Mouse (Mus musculus): ENCODE data around the gene Slc8a2.

The Slc8a2 gene

GRCm38 (mm10) chr7:16129421-16129845, at the start of gene Slc8a2:
Gene Slc8a2, plus strand, starts transcription at chr7:16129826.
- in situ Hi-C loops (cut with MboI; ENCODE audit: low pct_unique_long_range_greater_than_20kb in 1 of 2, low sequenced_read_pairs in 2 of 2, unreplicated experiment in 1 of 2), result no loop called here

- in situ Hi-C loops (cut with MboI; ENCODE audit: low pct_unique_long_range_greater_than_20kb in 1 of 2, low sequenced_read_pairs in 2 of 2, unreplicated experiment in 1 of 2), result no loop called here
Measured at GRCm38 (mm10) chr7:16079947-16080346, 49.7 kb upstream of the Slc8a2 start.

GRCm38 (mm10) chr7:16080581-16080980, 49.0 kb upstream of the Slc8a2 start:
- in situ Hi-C loops (cut with MboI; ENCODE audit: low pct_unique_long_range_greater_than_20kb in 1 of 2, low sequenced_read_pairs in 2 of 2, unreplicated experiment in 1 of 2), result no loop called here

- in situ Hi-C loops (cut with MboI; ENCODE audit: low pct_unique_long_range_greater_than_20kb in 1 of 2, low sequenced_read_pairs in 2 of 2, unreplicated experiment in 1 of 2), result no loop called here
Measured at GRCm38 (mm10) chr7:16083361-16083760, 46.3 kb upstream of the Slc8a2 start.

- in situ Hi-C loops (cut with MboI; ENCODE audit: low pct_unique_long_range_greater_than_20kb in 1 of 2, low sequenced_read_pairs in 2 of 2, unreplicated experiment in 1 of 2), result no loop called here
Measured at GRCm38 (mm10) chr7:16087587-16087986, 42.0 kb upstream of the Slc8a2 start.

GRCm38 (mm10) chr7:16094592-16094991, 35.0 kb upstream of the Slc8a2 start:
- in situ Hi-C loops (cut with MboI; ENCODE audit: low pct_unique_long_range_greater_than_20kb in 1 of 2, low sequenced_read_pairs in 2 of 2, unreplicated experiment in 1 of 2), result no loop called here

GRCm38 (mm10) chr7:16098021-16099017, 31.3 kb upstream of the Slc8a2 start, which contains the start of gene Napa:
Gene Napa, plus strand, starts transcription at chr7:16098458.
- in situ Hi-C loops (cut with MboI; ENCODE audit: low pct_unique_long_range_greater_than_20kb in 1 of 2, low sequenced_read_pairs in 2 of 2, unreplicated experiment in 1 of 2), result no loop called here

GRCm38 (mm10) chr7:16099901-16100300, 29.7 kb upstream of the Slc8a2 start:
- in situ Hi-C loops (cut with MboI; ENCODE audit: low pct_unique_long_range_greater_than_20kb in 1 of 2, low sequenced_read_pairs in 2 of 2, unreplicated experiment in 1 of 2), result no loop called here

GRCm38 (mm10) chr7:16101081-16101480, 28.5 kb upstream of the Slc8a2 start:
- in situ Hi-C loops (cut with MboI; ENCODE audit: low pct_unique_long_range_greater_than_20kb in 1 of 2, low sequenced_read_pairs in 2 of 2, unreplicated experiment in 1 of 2), result no loop called here

- in situ Hi-C loops (cut with MboI; ENCODE audit: low pct_unique_long_range_greater_than_20kb in 1 of 2, low sequenced_read_pairs in 2 of 2, unreplicated experiment in 1 of 2), result no loop called here
Measured at GRCm38 (mm10) chr7:16101726-16102475, 27.7 kb upstream of the Slc8a2 start.

- in situ Hi-C loops (cut with MboI; ENCODE audit: low pct_unique_long_range_greater_than_20kb in 1 of 2, low sequenced_read_pairs in 2 of 2, unreplicated experiment in 1 of 2), result no loop called here
Measured at GRCm38 (mm10) chr7:16102686-16103226, 26.9 kb upstream of the Slc8a2 start.

GRCm38 (mm10) chr7:16103760-16104159, 25.9 kb upstream of the Slc8a2 start:
- in situ Hi-C loops (cut with MboI; ENCODE audit: low pct_unique_long_range_greater_than_20kb in 1 of 2, low sequenced_read_pairs in 2 of 2, unreplicated experiment in 1 of 2), result no loop called here

- in situ Hi-C loops (cut with MboI; ENCODE audit: low pct_unique_long_range_greater_than_20kb in 1 of 2, low sequenced_read_pairs in 2 of 2, unreplicated experiment in 1 of 2), result no loop called here
Measured at GRCm38 (mm10) chr7:16104611-16105388, 24.8 kb upstream of the Slc8a2 start.

- in situ Hi-C loops (cut with MboI; ENCODE audit: low pct_unique_long_range_greater_than_20kb in 1 of 2, low sequenced_read_pairs in 2 of 2, unreplicated experiment in 1 of 2), result no loop called here
Measured at GRCm38 (mm10) chr7:16108886-16109542, 20.6 kb upstream of the Slc8a2 start.

- in situ Hi-C loops (cut with MboI; ENCODE audit: low pct_unique_long_range_greater_than_20kb in 1 of 2, low sequenced_read_pairs in 2 of 2, unreplicated experiment in 1 of 2), result no loop called here
Measured at GRCm38 (mm10) chr7:16110158-16110557, 19.5 kb upstream of the Slc8a2 start.

- in situ Hi-C loops (cut with MboI; ENCODE audit: low pct_unique_long_range_greater_than_20kb in 1 of 2, low sequenced_read_pairs in 2 of 2, unreplicated experiment in 1 of 2), result no loop called here
Measured at GRCm38 (mm10) chr7:16111284-16112090, 18.1 kb upstream of the Slc8a2 start.

GRCm38 (mm10) chr7:16116418-16116817, 13.2 kb upstream of the Slc8a2 start:
- in situ Hi-C loops (cut with MboI; ENCODE audit: low pct_unique_long_range_greater_than_20kb in 1 of 2, low sequenced_read_pairs in 2 of 2, unreplicated experiment in 1 of 2), result no loop called here
